Mouse (Mus musculus): ENCODE measurements at regions not wholly inside any gene's neighbourhood (a gene's known extent, or its start where the extent isn't known, plus 50 kb on each side); places are given as distances from the start of the nearest gene placed in this dataset.
A peak's percentile ranks its signal among the peaks of the same experiment; 100 is the strongest.

- DNase-seq: no peak
- intact Hi-C loops (cut with DNase I): no loop called here
Measured at GRCm38 (mm10) chr10:31076948-31077347, 234.3 kb upstream of the Hey2 start.

- DNase-seq: peak; percentile 4
- intact Hi-C loops (cut with DNase I): no loop called here
Measured at GRCm38 (mm10) chr10:31076415-31076814, 233.8 kb upstream of the Hey2 start.

- intact Hi-C loops (cut with DNase I): no loop called here
- no peak for DNase-seq
Measured at GRCm38 (mm10) chr10:31074004-31074645, 231.5 kb upstream of the Hey2 start.

- intact Hi-C loops (cut with DNase I): no loop called here
- DNase-seq: no peak
Measured at GRCm38 (mm10) chr10:31068668-31069223, 226.1 kb upstream of the Hey2 start.

GRCm38 (mm10) chr10:31062732-31063131 is 220.1 kb upstream of the Hey2 start:
- intact Hi-C loops (cut with DNase I): no loop called here
- no peak for DNase-seq

- intact Hi-C loops (cut with DNase I): no loop called here
- no peak for DNase-seq
Measured at GRCm38 (mm10) chr10:31053260-31053659, 210.7 kb upstream of the Hey2 start.

- intact Hi-C loops (cut with DNase I): no loop called here
- DNase-seq: no peak
Measured at GRCm38 (mm10) chr10:31051222-31051621, 208.6 kb upstream of the Hey2 start.

- DNase-seq: no peak
- intact Hi-C loops (cut with DNase I): no loop called here
Measured at GRCm38 (mm10) chr10:31049352-31049751, 206.8 kb upstream of the Hey2 start.

- intact Hi-C loops (cut with DNase I): no loop called here
- no peak for DNase-seq
Measured at GRCm38 (mm10) chr10:31035611-31036010, 193.0 kb upstream of the Hey2 start.

GRCm38 (mm10) chr10:31034782-31035181 is 192.2 kb upstream of the Hey2 start:
- intact Hi-C loops (cut with DNase I): no loop called here
- no peak for DNase-seq

- intact Hi-C loops (cut with DNase I): no loop called here
- no peak for DNase-seq
Measured at GRCm38 (mm10) chr10:31030676-31031075, 188.1 kb upstream of the Hey2 start.

GRCm38 (mm10) chr10:31026440-31026839 is 183.8 kb upstream of the Hey2 start:
- intact Hi-C loops (cut with DNase I): no loop called here
- DNase-seq: no peak

GRCm38 (mm10) chr10:31012669-31013358 is 170.2 kb upstream of the Hey2 start:
- intact Hi-C loops (cut with DNase I): no loop called here
- no peak for DNase-seq

- DNase-seq: no peak
- intact Hi-C loops (cut with DNase I): no loop called here
Measured at GRCm38 (mm10) chr10:31009955-31010254, 167.3 kb upstream of the Hey2 start.

GRCm38 (mm10) chr10:31009128-31009954 is 166.7 kb upstream of the Hey2 start:
- intact Hi-C loops (cut with DNase I): no loop called here
- DNase-seq: no peak

- intact Hi-C loops (cut with DNase I): no loop called here
- no peak for DNase-seq
Measured at GRCm38 (mm10) chr10:30998163-30998944, 155.8 kb upstream of the Hey2 start.

- no peak for DNase-seq
- intact Hi-C loops (cut with DNase I): no loop called here
Measured at GRCm38 (mm10) chr10:30992167-30992566, 149.6 kb upstream of the Hey2 start.

GRCm38 (mm10) chr10:30980279-30980968 is 137.8 kb upstream of the Hey2 start:
- intact Hi-C loops (cut with DNase I): no loop called here
- peak; percentile 5 for DNase-seq

GRCm38 (mm10) chr10:30979766-30980165 is 137.2 kb upstream of the Hey2 start:
- intact Hi-C loops (cut with DNase I): no loop called here
- no peak for DNase-seq

- intact Hi-C loops (cut with DNase I): no loop called here
- no peak for DNase-seq
Measured at GRCm38 (mm10) chr10:30966176-30966575, 123.6 kb upstream of the Hey2 start.
